Mouse (Mus musculus): ENCODE results near the gene Xpo4. TPM values are rescaled to one million over a fixed set of nuclear protein-coding genes. Genes with fewer than 3 reads are reported as not detected.
"Not testable (repeated sequence)": the region's sequence is repeated elsewhere in the genome, so short reads cannot be mapped to it uniquely, and the experiment has no call there.

Gene Xpo4
- polyA plus RNA-seq, 1 experiment from 2014 or later, result 11.1 TPM

- Histone ChIP-seq H3K27me3 (no peaks in the 10 kb centered on the region), H3K4me3 (no peak overlapping the region), H3K27ac (no peak overlapping the region), H3K9me3 (replicated peaks) (no peaks in the 10 kb centered on the region), H3K9ac (no peak overlapping the region), H3K4me1 (replicated peaks) (no peaks in the 10 kb centered on the region), H3K4me2 (no peak overlapping the region), H3K36me3 (peaks cover 67% of the 10 kb centered on the region)
- ATAC-seq (replicated peaks; ENCODE audit: insufficient number of reproducible peaks, insufficient read depth, low FRiP score, low read depth), result no peak
- WGBS, result 78% methylated on average over 10 of the region's 10 CpGs
Measured at GRCm38 (mm10) chr14:57699016-57699415, 33.8 kb upstream of the Xpo4 start.

DNA sequence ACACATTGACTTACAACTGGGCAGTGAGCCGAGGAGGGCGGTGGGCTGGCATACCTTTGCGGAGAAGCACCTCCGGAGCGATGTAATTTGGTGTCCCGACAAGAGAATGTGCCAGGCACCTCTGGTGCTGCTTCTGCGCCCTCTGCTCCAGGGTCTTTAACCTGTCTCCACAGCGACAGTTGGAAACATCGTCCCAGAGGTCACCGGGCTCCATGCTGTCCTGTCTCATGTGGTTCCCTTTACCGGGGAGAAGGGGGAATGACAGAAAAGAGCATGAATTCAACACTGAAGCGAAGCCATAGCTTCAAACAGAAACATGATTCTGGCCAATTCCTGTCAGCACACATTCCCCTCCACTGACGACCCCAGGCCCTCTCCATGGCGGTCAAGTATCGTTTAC lies 30.8 kb upstream of the Xpo4 start:
- H3K4me3 ChIP-seq, result no peak overlapping the region
- 94% methylated on average over 15 of the region's 15 CpGs for WGBS

GRCm38 (mm10) chr14:57695550-57695949 lies 30.3 kb upstream of the Xpo4 start:
- ATAC-seq (replicated peaks; ENCODE audit: insufficient number of reproducible peaks, insufficient read depth, low FRiP score, low read depth), result no peak
- H3K4me1 ChIP-seq (replicated peaks), result no peaks in the 10 kb centered on the region; the same call in 1 of the 2 replicates
- no peak overlapping the region for H3K27ac ChIP-seq
- H3K9ac ChIP-seq, result no peak overlapping the region
- H3K4me3 ChIP-seq, result no peak overlapping the region
- no peak overlapping the region for H3K4me2 ChIP-seq
- 89% methylated on average over 8 of the region's 8 CpGs for WGBS
- no peaks in the 10 kb centered on the region for H3K9me3 ChIP-seq (replicated peaks)
- H3K27me3 ChIP-seq, result no peaks in the 10 kb centered on the region
- H3K36me3 ChIP-seq, result peaks cover 80% of the 10 kb centered on the region

More for the DNA sequence above, 30.8 kb upstream of the Xpo4 start:
- H3K4me2 ChIP-seq, result no peak overlapping the region
- no peak overlapping the region for H3K9ac ChIP-seq
- no peaks in the 10 kb centered on the region; the same call in 1 of the 2 replicates for H3K4me1 ChIP-seq (replicated peaks)
- H3K36me3 ChIP-seq, result peaks cover 76% of the 10 kb centered on the region
- H3K27me3 ChIP-seq, result no peaks in the 10 kb centered on the region
- ATAC-seq (replicated peaks; ENCODE audit: insufficient number of reproducible peaks, insufficient read depth, low FRiP score, low read depth), result no peak
- H3K27ac ChIP-seq, result no peak overlapping the region
- no peaks in the 10 kb centered on the region for H3K9me3 ChIP-seq (replicated peaks)

DNA sequence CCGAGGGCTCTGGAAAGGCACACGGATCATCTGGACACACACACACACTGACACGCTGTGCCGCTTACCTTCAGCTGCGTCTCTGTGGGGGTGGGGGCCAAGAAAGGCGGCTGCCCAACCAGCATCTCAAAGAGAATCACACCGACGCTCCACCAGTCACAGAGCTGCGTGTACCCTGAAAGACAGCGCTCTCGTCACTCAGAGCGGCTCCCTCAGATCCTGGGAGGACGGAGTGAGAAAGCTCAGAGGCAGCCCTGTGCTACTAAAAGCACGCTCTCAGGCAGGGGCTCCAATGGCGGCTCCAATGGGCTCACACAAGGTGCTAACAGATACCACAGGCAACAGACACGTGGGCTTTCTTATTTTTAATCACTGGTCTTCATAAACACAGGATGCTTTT lies 29.0 kb upstream of the Xpo4 start:
- Histone ChIP-seq H3K9ac (no peak overlapping the region), H3K9me3 (replicated peaks) (no peaks in the 10 kb centered on the region), H3K27me3 (no peaks in the 10 kb centered on the region), H3K36me3 (peaks cover 77% of the 10 kb centered on the region), H3K4me3 (no peak overlapping the region), H3K27ac (no peak overlapping the region), H3K4me2 (no peak overlapping the region), H3K4me1 (replicated peaks) (no peaks in the 10 kb centered on the region; the same call in 1 of the 2 replicates)
- no peak for ATAC-seq (replicated peaks; ENCODE audit: insufficient number of reproducible peaks, insufficient read depth, low FRiP score, low read depth)
- WGBS, result 87% methylated on average over 16 of the region's 16 CpGs

- no peak overlapping the region for H3K4me2 ChIP-seq
- no peak overlapping the region for H3K4me3 ChIP-seq
- WGBS, result 79% methylated on average over 17 of the region's 17 CpGs
- no peaks in the 10 kb centered on the region for H3K9me3 ChIP-seq (replicated peaks)
- no peaks in the 10 kb centered on the region; the same call in 1 of the 2 replicates for H3K4me1 ChIP-seq (replicated peaks)
- no peaks in the 10 kb centered on the region for H3K27me3 ChIP-seq
- peaks cover 76% of the 10 kb centered on the region for H3K36me3 ChIP-seq
- H3K9ac ChIP-seq, result no peak overlapping the region
- no peak overlapping the region for H3K27ac ChIP-seq
- ATAC-seq (replicated peaks; ENCODE audit: insufficient number of reproducible peaks, insufficient read depth, low FRiP score, low read depth), result no peak
Measured at GRCm38 (mm10) chr14:57692517-57693130, 27.4 kb upstream of the Xpo4 start.

DNA sequence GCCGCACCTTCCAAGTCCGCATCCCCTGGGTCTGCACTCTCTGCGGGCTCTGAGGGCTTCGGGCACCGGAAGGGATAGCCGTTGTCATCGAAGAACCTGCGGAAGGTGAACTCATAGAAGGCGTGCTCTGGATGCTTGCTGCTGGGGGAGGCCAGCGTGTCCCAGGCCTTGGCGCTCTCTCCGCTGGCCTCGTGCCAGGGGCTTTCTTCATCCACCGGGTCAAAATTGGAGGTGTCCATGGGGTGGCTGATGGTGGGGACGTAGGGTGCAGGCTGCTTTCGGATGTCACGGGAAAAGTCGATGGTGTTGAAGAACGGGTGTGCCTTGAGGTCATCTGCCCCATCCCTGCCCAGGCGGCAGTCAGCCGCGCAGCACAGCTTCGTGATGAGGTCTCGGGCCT lies 26.1 kb upstream of the Xpo4 start:
- 89% methylated on average over 24 of the region's 24 CpGs for WGBS
- Histone ChIP-seq H3K9me3 (replicated peaks) (no peaks in the 10 kb centered on the region), H3K27ac (no peak overlapping the region), H3K4me1 (replicated peaks) (no peaks in the 10 kb centered on the region; the same call in 1 of the 2 replicates), H3K36me3 (peaks cover 64% of the 10 kb centered on the region), H3K4me2 (no peak overlapping the region), H3K4me3 (no peak overlapping the region), H3K27me3 (no peaks in the 10 kb centered on the region), H3K9ac (no peak overlapping the region)
- 0 out of 2 replicates have a peak, but pooled peaks have one; percentile 39 for ATAC-seq (replicated peaks; ENCODE audit: insufficient number of reproducible peaks, insufficient read depth, low FRiP score, low read depth)

- Histone ChIP-seq H3K4me1 (replicated peaks) (no peaks in the 10 kb centered on the region; the same call in 1 of the 2 replicates), H3K27ac (no peak overlapping the region), H3K9me3 (replicated peaks) (no peaks in the 10 kb centered on the region), H3K36me3 (peaks cover 58% of the 10 kb centered on the region), H3K9ac (no peak overlapping the region), H3K27me3 (no peaks in the 10 kb centered on the region), H3K4me2 (no peak overlapping the region), H3K4me3 (no peak overlapping the region)
- ATAC-seq (replicated peaks; ENCODE audit: insufficient number of reproducible peaks, insufficient read depth, low FRiP score, low read depth), result no peak
- WGBS, result 76% methylated on average over 8 of the region's 8 CpGs
Measured at GRCm38 (mm10) chr14:57690681-57691080, 25.5 kb upstream of the Xpo4 start.

- not testable (repeated sequence) for ATAC-seq (replicated peaks; ENCODE audit: insufficient number of reproducible peaks, insufficient read depth, low FRiP score, low read depth); H3K4me3 ChIP-seq; H3K27me3 ChIP-seq; H3K9me3 ChIP-seq (replicated peaks); H3K4me1 ChIP-seq (replicated peaks); H3K27ac ChIP-seq; H3K9ac ChIP-seq; H3K4me2 ChIP-seq
- H3K36me3 ChIP-seq, result peaks cover 36% of the 10 kb centered on the region
- 92% methylated on average over 7 of the region's 7 CpGs for WGBS
Measured at GRCm38 (mm10) chr14:57688066-57688465, 22.8 kb upstream of the Xpo4 start.

DNA sequence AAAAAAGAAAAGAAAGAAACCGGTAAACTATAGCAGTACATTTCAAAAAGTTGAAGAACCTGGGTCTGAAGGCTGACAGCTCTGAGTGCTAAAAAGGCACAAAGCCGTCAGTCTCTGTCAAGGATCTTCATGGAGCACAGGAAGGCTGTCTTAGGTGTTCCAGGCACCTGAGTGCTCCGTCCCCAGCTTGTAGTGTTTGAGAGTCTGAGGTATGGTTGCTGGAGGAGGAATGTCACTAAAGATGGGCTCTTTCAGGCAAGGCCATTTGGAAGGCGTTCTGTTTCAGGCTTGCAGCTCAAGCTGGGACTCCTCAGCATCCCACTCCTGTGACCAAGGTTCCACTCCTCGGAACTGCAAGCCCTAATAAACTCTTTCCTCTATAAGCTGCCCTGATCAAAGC lies 22.2 kb upstream of the Xpo4 start:
- H3K27me3 ChIP-seq, result no peaks in the 10 kb centered on the region
- no peak overlapping the region for H3K4me2 ChIP-seq
- H3K4me3 ChIP-seq, result no peak overlapping the region
- no peaks in the 10 kb centered on the region; the same call in 1 of the 2 replicates for H3K4me1 ChIP-seq (replicated peaks)
- H3K9ac ChIP-seq, result no peak overlapping the region
- no peak overlapping the region for H3K27ac ChIP-seq
- no peaks in the 10 kb centered on the region for H3K9me3 ChIP-seq (replicated peaks)
- no peak for ATAC-seq (replicated peaks; ENCODE audit: insufficient number of reproducible peaks, insufficient read depth, low FRiP score, low read depth)
- WGBS, result 79% methylated on average over 5 of the region's 5 CpGs
- peaks cover 36% of the 10 kb centered on the region for H3K36me3 ChIP-seq

GRCm38 (mm10) chr14:57686647-57687046 lies 21.4 kb upstream of the Xpo4 start:
- WGBS, result 85% methylated on average over 6 of the region's 6 CpGs
- no peak overlapping the region for H3K9ac ChIP-seq
- H3K36me3 ChIP-seq, result peaks cover 30% of the 10 kb centered on the region
- no peaks in the 10 kb centered on the region for H3K9me3 ChIP-seq (replicated peaks)
- no peaks in the 10 kb centered on the region; the same call in 1 of the 2 replicates for H3K4me1 ChIP-seq (replicated peaks)
- H3K4me2 ChIP-seq, result no peak overlapping the region
- no peak for ATAC-seq (replicated peaks; ENCODE audit: insufficient number of reproducible peaks, insufficient read depth, low FRiP score, low read depth)
- no peaks in the 10 kb centered on the region for H3K27me3 ChIP-seq
- H3K27ac ChIP-seq, result no peak overlapping the region
- H3K4me3 ChIP-seq, result no peak overlapping the region

DNA sequence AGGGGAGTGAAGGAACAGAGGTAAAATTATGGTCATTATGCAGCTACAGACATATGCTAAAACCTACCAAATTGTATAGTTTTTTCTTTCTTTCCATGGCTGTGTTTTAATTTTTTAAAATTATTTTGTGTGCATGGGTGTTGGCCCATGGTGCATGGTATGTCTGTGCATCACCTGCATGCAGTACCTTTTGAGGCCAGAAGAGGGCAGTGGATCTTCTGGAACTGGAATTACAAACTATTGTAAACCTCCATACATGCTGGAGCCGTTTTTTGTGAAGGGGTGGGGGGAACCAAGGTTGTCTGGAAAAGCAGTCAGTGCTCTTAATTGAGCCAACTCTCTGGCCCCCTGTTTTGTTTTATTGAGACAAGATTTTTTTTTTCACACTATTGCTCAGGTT lies 19.3 kb upstream of the Xpo4 start:
- no peak overlapping the region for H3K9ac ChIP-seq
- 8% methylated on average over 1 of the region's 1 CpGs for WGBS
- H3K4me2 ChIP-seq, result no peak overlapping the region
- H3K36me3 ChIP-seq, result peaks cover 11% of the 10 kb centered on the region; the same call in 1 of the 2 replicates
- no peaks in the 10 kb centered on the region for H3K27me3 ChIP-seq
- H3K27ac ChIP-seq, result no peak overlapping the region
- no peak for ATAC-seq (replicated peaks; ENCODE audit: insufficient number of reproducible peaks, insufficient read depth, low FRiP score, low read depth)
- no peaks in the 10 kb centered on the region for H3K9me3 ChIP-seq (replicated peaks)
- no peaks in the 10 kb centered on the region for H3K4me1 ChIP-seq (replicated peaks)
- H3K4me3 ChIP-seq, result no peak overlapping the region

DNA sequence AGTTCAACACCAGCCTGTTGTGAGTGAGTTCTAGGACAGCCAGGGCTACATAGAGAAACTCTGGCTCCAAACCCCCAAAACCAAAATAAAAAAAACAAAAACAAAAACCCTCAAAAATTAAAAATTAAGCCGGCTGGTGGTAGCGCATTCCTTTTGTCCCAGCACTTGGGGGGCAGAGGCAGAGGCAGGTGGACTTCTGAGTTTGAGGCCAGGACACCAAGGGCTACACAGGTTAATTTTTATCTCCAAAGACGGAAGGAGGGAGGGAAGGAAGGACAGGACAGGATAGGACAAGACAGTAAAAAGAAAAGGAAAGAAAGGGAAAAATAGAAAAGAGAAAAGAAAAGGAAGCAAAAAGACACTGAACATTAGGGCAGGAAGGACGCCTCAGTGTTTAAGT lies 17.5 kb upstream of the Xpo4 start:
- no peaks in the 10 kb centered on the region for H3K9me3 ChIP-seq (replicated peaks)
- ATAC-seq (replicated peaks; ENCODE audit: insufficient number of reproducible peaks, insufficient read depth, low FRiP score, low read depth), result no peak
- no peaks in the 10 kb centered on the region; the same call in 1 of the 2 replicates for H3K36me3 ChIP-seq
- H3K4me1 ChIP-seq (replicated peaks), result no peaks in the 10 kb centered on the region
- WGBS, result 85% methylated on average over 4 of the region's 4 CpGs
- no peak overlapping the region for H3K4me2 ChIP-seq
- H3K4me3 ChIP-seq, result no peak overlapping the region
- H3K27me3 ChIP-seq, result no peaks in the 10 kb centered on the region
- no peak overlapping the region for H3K9ac ChIP-seq
- no peak overlapping the region for H3K27ac ChIP-seq
